Mouse (Mus musculus) small intestine, adult 2 months (tissue): ENCODE results near the gene Lrrc28.

Experiments used
- CTCF ChIP-seq: fragments of 200-500 bp; IDR thresholded peaks from 2 replicates; pipeline ENCODE4 v1.5.1; 2012; ENCODE audit warnings: low read depth, mild to moderate bottlenecking, control low read depth, inconsistent platforms, low read length, moderate library complexity, mixed read lengths; ENCODE audit not compliant: insufficient replicate concordance, insufficient read length; ENCODE audit errors: extremely low read depth
- POLR2A ChIP-seq: fragments of 200-500 bp; IDR thresholded peaks from 2 replicates; pipeline ENCODE4 v1.6.1; 2012; ENCODE audit warnings: low read depth, mild to moderate bottlenecking, control low read depth, inconsistent platforms, low read length, moderate library complexity

GRCm38 (mm10) chr7:67562176-67562575, 82.9 kb downstream of the Lrrc28 start:
- no peak for TF ChIP-seq POLR2A
- TF ChIP-seq CTCF: no peak
